Mouse (Mus musculus): ENCODE results near the gene Sos2. TPM values are rescaled to one million over a fixed set of nuclear protein-coding genes. Genes with fewer than 3 reads are reported as not detected.
"Not testable (repeated sequence)": the region's sequence is repeated elsewhere in the genome, so short reads cannot be mapped to it uniquely, and the experiment has no call there.

The Sos2 gene
- polyA plus RNA-seq, 1 experiment from 2014 or later, result 8.9 TPM

DNA sequence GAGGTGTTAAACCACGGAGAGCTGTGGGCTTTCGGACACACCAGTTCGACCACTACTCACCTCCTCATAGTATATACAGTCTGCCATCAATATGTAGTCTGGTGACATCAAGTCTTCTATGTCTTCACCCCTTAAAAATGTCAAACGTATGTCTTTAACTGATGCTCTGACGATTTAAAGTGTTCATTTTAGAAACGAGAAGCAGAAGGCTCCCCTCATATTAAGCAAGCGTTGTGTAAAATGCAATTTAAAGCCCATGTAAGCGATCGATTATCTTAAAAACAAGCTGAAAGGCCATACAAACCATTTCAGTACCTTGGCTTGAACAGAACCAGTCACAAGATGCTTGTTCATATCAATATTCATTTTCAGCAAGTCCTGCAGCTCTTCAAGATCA, 99.4 kb downstream of the Sos2 start:
- H3K4me3 ChIP-seq (replicated peaks), result peak overlapping the region; percentile 88
- peaks cover 22% of the 10 kb centered on the region for H3K4me1 ChIP-seq
- H3K27me3 ChIP-seq, result no peaks in the 10 kb centered on the region
- H3K9me3 ChIP-seq, result no peaks in the 10 kb centered on the region
- peaks cover 46% of the 10 kb centered on the region for H3K36me3 ChIP-seq (replicated peaks)
- H3K27ac ChIP-seq, result peak overlapping the region; percentile 75; the same call in 1 of the 2 replicates
- H3K9ac ChIP-seq, result peak overlapping the region; percentile 93
- no peak for ATAC-seq (ENCODE audit: low FRiP score)
- WGBS, result 31% methylated on average over 9 of the region's 9 CpGs
- H3K4me2 ChIP-seq, result peak overlapping the region; percentile 70

DNA sequence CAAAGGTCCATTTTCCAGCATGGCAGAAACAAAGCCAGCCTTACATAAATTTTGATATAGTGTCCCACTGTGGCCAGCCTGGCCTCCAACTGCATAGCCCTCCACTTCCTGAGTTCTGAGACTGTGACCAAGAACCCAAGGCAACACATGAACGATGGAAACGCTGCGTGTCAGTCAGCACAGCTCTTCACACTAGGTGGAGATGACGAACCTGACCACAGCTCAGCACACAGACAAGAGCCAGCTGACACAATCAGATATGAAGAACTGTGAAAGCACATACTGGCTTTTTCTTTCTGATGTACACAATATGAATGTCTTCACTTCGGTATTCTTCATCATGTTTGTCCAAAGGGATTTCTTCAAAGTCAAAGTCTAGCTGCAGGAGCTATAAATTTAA, 102.0 kb downstream of the Sos2 start:
- peaks cover 35% of the 10 kb centered on the region for H3K36me3 ChIP-seq (replicated peaks)
- 96% methylated on average over 5 of the region's 5 CpGs for WGBS
- H3K27ac ChIP-seq, result no peak overlapping the region

DNA sequence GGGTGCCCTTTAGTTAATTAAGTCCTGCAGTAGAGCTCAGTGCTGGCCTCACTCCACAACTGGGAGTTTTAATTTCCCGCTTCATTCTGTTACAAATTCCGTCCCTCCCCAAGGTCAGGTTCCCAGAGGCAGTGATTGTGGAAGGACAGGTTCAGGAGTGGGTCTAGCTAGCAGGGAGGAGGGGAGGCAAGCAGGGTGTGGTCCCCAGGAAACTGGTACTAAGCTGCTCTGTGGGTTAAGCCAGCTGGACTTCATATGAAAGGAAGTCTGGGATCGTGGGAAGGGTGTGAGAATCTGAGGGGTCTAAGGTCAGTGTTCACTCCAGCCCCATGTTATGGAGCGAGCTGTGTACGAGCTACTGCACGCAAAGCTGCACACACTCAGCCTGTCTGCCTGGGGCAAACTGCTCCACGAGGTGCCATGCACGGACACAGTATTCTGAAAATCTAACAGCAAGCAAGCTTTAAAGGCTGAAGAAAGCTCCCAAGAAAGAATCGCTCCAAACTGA, 105.5 kb downstream of the Sos2 start:
- H3K4me1 ChIP-seq, result peaks cover 3% of the 10 kb centered on the region
- no peak for ATAC-seq (ENCODE audit: low FRiP score)

More for the DNA sequence above, 102.0 kb downstream of the Sos2 start:
- H3K27me3 ChIP-seq, result no peaks in the 10 kb centered on the region
- no peak for ATAC-seq (ENCODE audit: low FRiP score)
- H3K4me3 ChIP-seq (replicated peaks), result no peak overlapping the region
- H3K4me1 ChIP-seq, result peaks cover 22% of the 10 kb centered on the region
- no peaks in the 10 kb centered on the region for H3K9me3 ChIP-seq
- H3K4me2 ChIP-seq, result no peak overlapping the region
- H3K9ac ChIP-seq, result no peak overlapping the region

DNA sequence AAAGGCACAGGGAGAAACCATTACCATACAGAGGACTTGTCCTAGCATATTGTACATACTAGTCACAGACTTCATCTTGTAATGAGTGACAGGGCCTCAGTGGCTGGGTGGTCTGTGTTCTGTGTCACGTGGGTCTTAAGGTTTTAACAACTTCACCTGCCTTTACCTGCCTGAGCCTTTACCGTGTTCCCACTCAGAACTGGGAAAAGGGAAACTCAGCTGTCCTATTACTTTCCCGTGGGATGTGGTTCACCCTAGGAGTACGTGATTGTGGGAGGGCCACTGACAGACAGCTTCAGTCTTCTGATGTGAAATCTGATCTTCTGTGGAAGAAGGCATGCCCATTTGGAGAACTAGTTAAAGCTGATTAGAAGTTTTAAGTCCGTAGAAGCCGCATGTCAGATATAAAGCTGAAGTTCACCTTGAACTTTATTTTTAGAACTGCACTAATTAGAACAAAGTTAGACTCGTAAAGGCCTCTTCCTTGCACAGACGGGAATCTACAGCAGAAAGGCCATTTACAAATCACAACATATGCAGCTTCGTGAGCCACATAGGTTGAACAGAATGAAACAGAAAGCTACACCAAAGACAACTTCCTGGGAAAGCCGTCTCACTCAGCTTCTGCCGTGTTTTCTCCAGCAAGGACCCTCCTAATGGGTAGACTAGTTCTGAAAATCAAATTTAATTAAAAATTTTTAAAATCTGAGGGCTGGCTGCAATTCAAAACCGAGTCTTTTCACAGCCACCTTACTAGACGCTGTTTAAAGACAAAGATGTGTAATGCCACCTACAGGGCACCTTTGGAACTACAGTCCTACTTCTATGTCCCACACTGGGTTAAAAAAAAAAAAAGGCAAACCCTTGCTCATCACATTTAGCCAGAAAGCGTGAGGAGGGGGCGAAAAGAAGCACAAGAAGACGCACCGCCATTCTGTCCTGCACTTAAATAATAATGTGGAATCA, 107.5 kb downstream of the Sos2 start:
- Histone ChIP-seq H3K4me1 (no peaks in the 10 kb centered on the region; the same call in 1 of the 2 replicates), H3K27ac (no peak overlapping the region), H3K4me2 (peak overlapping the region; percentile 38), H3K9ac (no peak overlapping the region), H3K36me3 (replicated peaks) (peaks cover 26% of the 10 kb centered on the region), H3K9me3 (no peaks in the 10 kb centered on the region), H3K27me3 (no peaks in the 10 kb centered on the region), H3K4me3 (replicated peaks) (no peak overlapping the region)
- ATAC-seq (ENCODE audit: low FRiP score), result peak; percentile 69
- 29% methylated on average over 17 of the region's 17 CpGs for WGBS

More for the DNA sequence above, 105.5 kb downstream of the Sos2 start:
- no peak overlapping the region for H3K27ac ChIP-seq
- no peaks in the 10 kb centered on the region for H3K27me3 ChIP-seq
- 90% methylated on average over 9 of the region's 9 CpGs for WGBS
- no peak overlapping the region for H3K4me3 ChIP-seq (replicated peaks)
- no peak overlapping the region for H3K4me2 ChIP-seq
- no peak overlapping the region for H3K9ac ChIP-seq
- H3K36me3 ChIP-seq (replicated peaks), result peaks cover 33% of the 10 kb centered on the region
- no peaks in the 10 kb centered on the region for H3K9me3 ChIP-seq

DNA sequence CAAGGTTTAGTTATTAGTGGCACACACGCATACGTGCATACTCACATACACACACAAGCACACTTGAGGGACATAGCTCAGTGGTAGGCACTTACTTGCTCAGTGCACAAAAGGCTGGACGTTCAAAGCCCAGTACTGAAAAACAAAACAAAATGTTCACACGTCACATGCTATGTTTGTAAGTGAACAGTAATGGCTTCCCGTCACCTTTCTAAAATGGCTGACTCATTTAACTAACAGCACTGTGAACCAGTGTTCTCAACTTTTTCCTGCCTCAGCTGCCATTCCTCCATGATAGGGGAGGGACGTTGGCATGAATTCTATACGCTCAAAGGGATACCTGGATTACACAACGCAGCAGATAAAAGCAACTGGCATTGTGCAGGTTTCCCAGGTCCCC, 108.4 kb downstream of the Sos2 start:
- no peak for ATAC-seq (ENCODE audit: low FRiP score)
- H3K4me2 ChIP-seq, result no peak overlapping the region
- H3K4me3 ChIP-seq (replicated peaks), result no peak overlapping the region
- H3K27me3 ChIP-seq, result no peaks in the 10 kb centered on the region
- no peak overlapping the region for H3K9ac ChIP-seq
- H3K4me1 ChIP-seq, result no peaks in the 10 kb centered on the region; the same call in 1 of the 2 replicates
- H3K36me3 ChIP-seq (replicated peaks), result peaks cover 20% of the 10 kb centered on the region
- no peaks in the 10 kb centered on the region for H3K9me3 ChIP-seq
- no peak overlapping the region for H3K27ac ChIP-seq
- WGBS, result 89% methylated on average over 8 of the region's 8 CpGs

DNA sequence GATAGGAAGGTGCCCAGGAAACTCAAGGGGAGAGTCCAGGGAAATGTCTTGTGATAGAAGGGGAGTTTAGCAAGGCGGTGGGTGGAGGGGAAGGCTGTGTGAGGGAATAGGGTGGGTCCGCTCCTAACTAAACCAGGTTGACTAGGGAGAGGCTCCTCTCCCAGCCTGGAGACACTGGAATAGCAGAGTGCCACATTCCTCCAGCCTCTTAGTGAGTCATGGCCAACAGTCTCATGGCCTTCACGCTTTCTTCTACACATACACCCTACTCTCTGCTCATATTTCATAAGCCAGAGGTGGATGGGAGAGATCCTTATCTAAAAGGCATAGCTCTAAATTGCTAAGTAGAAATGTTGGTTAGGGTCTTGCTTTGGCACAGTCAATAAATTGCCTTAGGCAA, 111.7 kb downstream of the Sos2 start:
- no peaks in the 10 kb centered on the region for H3K36me3 ChIP-seq (replicated peaks)
- no peak overlapping the region for H3K4me3 ChIP-seq (replicated peaks)
- H3K9me3 ChIP-seq, result no peaks in the 10 kb centered on the region
- no peaks in the 10 kb centered on the region; the same call in 1 of the 2 replicates for H3K4me1 ChIP-seq
- no peaks in the 10 kb centered on the region for H3K27me3 ChIP-seq
- H3K9ac ChIP-seq, result no peak overlapping the region
- no peak for ATAC-seq (ENCODE audit: low FRiP score)
- H3K27ac ChIP-seq, result no peak overlapping the region
- 94% methylated on average over 3 of the region's 3 CpGs for WGBS
- H3K4me2 ChIP-seq, result no peak overlapping the region

DNA sequence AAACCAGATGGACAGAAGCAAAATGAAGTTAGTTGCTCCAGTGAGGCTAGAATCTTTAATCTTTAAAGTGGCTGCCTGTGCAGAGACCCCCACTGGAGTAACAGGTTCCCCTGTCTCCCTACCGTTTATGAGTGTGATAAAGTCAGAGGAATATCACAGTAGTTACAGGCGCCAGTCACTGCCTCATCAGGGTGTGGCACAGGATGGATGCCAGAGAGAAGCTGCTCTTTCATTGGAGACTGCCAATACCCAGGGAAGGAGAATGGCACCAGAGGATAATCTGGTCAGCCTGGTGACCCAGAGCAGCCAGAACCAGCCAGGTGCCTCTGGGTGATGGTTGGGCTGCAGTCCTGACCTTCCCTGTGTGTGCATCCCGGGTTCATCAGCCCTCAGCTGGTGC, 113.4 kb downstream of the Sos2 start:
- WGBS, result 76% methylated on average over 3 of the region's 3 CpGs
- H3K4me3 ChIP-seq (replicated peaks), result no peak overlapping the region
- no peaks in the 10 kb centered on the region for H3K4me1 ChIP-seq
- no peaks in the 10 kb centered on the region for H3K9me3 ChIP-seq
- H3K27me3 ChIP-seq, result no peaks in the 10 kb centered on the region
- no peak for ATAC-seq (ENCODE audit: low FRiP score)
- H3K4me2 ChIP-seq, result no peak overlapping the region
- H3K9ac ChIP-seq, result no peak overlapping the region
- no peak overlapping the region for H3K27ac ChIP-seq
- H3K36me3 ChIP-seq (replicated peaks), result no peaks in the 10 kb centered on the region

DNA sequence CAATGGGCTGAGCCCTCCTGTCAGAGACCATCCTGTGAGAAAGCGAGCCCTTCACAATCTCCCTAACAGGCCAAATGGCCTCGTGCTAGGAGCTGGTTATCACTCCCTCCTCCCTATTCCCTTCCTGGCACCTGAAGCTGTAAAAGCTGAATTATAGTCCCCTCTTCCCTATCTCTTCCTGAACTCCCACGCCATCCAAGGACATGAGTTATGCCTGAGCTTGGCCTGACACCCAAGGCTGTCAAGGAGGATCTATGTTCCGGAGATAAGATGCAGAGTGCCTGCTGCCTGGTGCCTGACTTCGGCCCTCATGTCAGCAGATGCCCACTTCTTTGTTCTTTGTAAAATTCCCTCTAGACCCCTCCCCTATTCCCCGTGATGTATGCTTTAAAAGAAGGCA, 120.6 kb downstream of the Sos2 start:
- 87% methylated on average over 6 of the region's 6 CpGs for WGBS
- not testable (repeated sequence) for H3K4me3 ChIP-seq (replicated peaks); H3K4me2 ChIP-seq; H3K36me3 ChIP-seq (replicated peaks); H3K4me1 ChIP-seq; H3K9ac ChIP-seq; H3K9me3 ChIP-seq; ATAC-seq (ENCODE audit: low FRiP score); H3K27ac ChIP-seq; H3K27me3 ChIP-seq

DNA sequence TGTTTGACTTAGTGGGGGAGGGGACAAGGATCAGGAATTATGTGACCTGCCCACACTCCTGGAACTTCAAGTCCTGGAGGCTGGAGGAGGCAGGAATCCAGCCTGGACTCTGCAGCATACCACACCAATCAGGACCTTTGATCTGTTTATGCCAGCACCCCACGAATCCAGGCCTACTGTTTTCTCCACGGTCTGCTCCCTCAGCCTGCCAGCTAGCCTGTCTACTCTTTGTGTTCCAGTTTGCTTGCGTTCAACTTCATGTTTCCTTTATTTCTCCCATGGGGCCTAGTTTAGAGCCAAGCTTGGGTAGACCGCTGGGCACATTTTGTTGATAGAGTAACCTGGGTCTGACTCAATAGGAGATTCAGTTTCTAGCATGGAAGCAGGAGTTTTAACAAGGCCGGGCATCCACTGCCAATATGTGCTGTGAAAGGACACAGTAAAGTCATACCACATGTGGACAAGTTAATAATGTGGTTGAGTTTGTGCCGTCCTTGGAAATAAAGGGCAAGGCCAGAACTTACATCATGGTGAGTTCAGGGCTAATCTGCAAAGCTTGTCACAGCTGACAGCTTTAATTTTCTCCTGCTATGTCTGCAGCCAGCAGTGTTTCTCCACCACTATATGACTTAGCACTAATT, 125.3 kb downstream of the Sos2 start:
- no peak for ATAC-seq (ENCODE audit: low FRiP score)
- no peak overlapping the region for H3K4me3 ChIP-seq (replicated peaks)
- peak overlapping the region; percentile 31; the same call in 1 of the 2 replicates for H3K27ac ChIP-seq
- H3K36me3 ChIP-seq (replicated peaks), result no peaks in the 10 kb centered on the region
- no peaks in the 10 kb centered on the region for H3K9me3 ChIP-seq
- no peaks in the 10 kb centered on the region for H3K27me3 ChIP-seq
- H3K4me2 ChIP-seq, result no peak overlapping the region
- H3K4me1 ChIP-seq, result no peaks in the 10 kb centered on the region
- 69% methylated on average over 6 of the region's 6 CpGs for WGBS
- H3K9ac ChIP-seq, result no peak overlapping the region

DNA sequence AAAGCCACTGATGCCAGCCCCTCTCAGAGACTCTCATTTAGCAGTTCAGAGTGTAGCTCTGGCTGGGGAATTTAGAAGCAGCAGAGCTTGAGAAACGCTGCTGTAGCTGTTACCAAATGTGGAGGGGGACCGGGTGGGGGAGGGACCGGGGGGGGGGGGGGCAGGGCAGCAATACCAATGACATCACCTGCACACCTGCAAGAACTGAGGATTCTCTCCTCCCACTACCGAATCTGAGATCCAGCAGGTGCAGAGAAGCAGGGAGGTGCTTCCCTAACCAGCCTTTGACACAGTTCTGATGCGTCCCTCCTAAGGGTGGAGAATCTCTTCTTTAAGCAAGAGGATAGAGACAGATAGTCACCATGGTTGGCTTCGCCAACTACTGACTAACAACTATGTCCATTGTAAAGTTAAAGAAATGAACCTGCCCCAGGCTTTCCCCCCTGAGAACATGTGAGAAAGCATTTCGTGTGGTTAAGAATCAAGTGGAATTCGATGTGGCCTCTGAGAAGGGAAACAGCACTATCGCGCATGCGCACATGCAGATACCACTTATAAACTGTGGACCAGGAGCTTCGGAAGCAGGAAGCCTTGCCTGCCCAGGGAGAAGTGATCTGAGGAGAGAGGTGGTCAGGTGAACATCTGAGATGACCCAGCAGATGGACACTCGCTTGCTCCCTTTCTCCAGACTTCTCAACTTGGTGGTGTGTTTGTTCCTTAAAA, 136.0 kb downstream of the Sos2 start:
- Histone ChIP-seq H3K4me1 (no peaks in the 10 kb centered on the region), H3K9me3 (no peaks in the 10 kb centered on the region), H3K4me2 (no peak overlapping the region), H3K27me3 (no peaks in the 10 kb centered on the region), H3K27ac (no peak overlapping the region), H3K36me3 (replicated peaks) (no peaks in the 10 kb centered on the region), H3K9ac (no peak overlapping the region), H3K4me3 (replicated peaks) (no peak overlapping the region)
- no peak for ATAC-seq (ENCODE audit: low FRiP score)
- WGBS, result 79% methylated on average over 13 of the region's 13 CpGs

DNA sequence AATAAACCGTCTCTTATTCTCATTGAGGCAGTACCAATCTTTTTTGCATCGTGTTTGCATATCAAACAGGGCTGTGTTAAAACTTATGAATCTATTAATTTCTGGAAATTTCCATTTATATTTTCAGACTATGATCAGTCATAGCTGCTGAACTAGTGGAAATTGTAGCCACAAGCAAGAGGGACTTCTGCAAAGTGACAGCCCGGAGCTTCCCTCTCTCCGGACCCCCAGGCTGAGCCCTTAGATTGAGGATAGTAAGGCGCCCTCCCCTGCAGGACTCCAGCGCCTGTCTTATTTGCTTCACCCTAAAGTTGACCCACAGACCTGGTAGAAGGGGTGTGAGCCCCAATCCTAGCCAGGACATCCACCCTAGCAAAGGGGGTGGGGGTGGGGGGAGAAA, 136.7 kb downstream of the Sos2 start:
- no peaks in the 10 kb centered on the region for H3K36me3 ChIP-seq (replicated peaks)
- H3K4me3 ChIP-seq (replicated peaks), result no peak overlapping the region
- H3K4me1 ChIP-seq, result peaks cover 1% of the 10 kb centered on the region; the same call in 1 of the 2 replicates
- H3K27ac ChIP-seq, result no peak overlapping the region
- no peak overlapping the region for H3K9ac ChIP-seq
- 83% methylated on average over 6 of the region's 6 CpGs for WGBS
- ATAC-seq (ENCODE audit: low FRiP score), result no peak
- no peak overlapping the region for H3K4me2 ChIP-seq
- H3K27me3 ChIP-seq, result no peaks in the 10 kb centered on the region
- no peaks in the 10 kb centered on the region for H3K9me3 ChIP-seq

DNA sequence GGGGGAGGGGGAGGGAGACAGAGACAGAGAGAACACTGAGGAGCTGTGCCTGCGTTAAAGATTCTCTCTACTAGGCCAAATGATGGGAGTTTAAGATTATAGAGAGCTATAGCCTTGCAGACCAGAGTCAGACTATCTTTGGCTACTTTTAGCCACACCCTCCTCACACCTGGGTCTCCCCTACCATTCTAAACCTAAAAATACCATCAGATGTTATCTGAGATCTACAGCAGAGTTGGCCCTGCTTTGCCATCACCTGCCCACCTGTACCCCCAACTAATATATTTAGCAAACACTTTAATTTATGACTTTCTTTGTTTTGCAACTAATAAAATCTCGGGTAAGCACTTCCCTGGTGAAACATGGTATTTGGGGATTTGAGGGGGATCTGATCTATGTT, 137.1 kb downstream of the Sos2 start:
- H3K9ac ChIP-seq, result no peak overlapping the region
- ATAC-seq (ENCODE audit: low FRiP score), result no peak
- WGBS, result 70% methylated on average over 2 of the region's 2 CpGs
- no peak overlapping the region for H3K4me3 ChIP-seq (replicated peaks)
- H3K4me2 ChIP-seq, result no peak overlapping the region
- H3K9me3 ChIP-seq, result no peaks in the 10 kb centered on the region
- H3K27ac ChIP-seq, result no peak overlapping the region
- no peaks in the 10 kb centered on the region for H3K36me3 ChIP-seq (replicated peaks)
- peaks cover 5% of the 10 kb centered on the region for H3K4me1 ChIP-seq
- H3K27me3 ChIP-seq, result no peaks in the 10 kb centered on the region

All from forebrain, embryonic 12.5 days (tissue).